Comparison of ENCODE assay signal across 21 mouse cellular contexts in the genomic region with DNA sequence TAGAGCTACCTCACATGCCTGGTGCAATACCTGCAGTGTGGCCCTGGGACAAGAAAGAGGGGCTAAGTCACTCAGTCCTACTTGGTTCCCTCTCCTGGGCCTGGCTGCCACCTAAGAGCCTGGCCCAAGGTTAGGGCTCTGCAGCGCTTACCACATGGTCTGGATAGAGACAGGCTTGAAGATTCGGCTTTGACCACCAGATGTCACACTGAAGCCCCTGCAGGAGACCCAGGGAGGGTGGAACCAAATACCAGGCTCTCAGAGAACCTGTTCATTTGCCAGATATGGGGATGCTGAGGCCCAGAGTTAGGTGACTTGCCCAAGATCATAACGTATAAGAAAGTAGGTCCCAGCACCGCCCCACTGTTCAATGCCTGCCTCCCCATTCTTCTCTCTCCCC. TPM values are rescaled to one million over a fixed set of nuclear protein-coding genes. Genes with fewer than 3 reads are reported as not detected.
DNase-seq lines count a peak whose midpoint lies in the region; ATAC-seq and TF ChIP-seq lines count a peak whose summit lies in the region.
"Had no signal": no experiment of that assay in that cellular context is flagged by ENCODE, and none has a peak within 500 bp of the region (broad histone marks: within the 10 kb centered on the region; RNA-seq: fewer than 3 reads in every experiment).

No protein-coding gene starts in this region.

- no peak for TF ChIP-seq POLR2A in brain, embryonic 14.5 days (IDR thresholded peaks at IDR 0.05; ENCODE audit: borderline replicate concordance, extremely low read depth, insufficient read depth, insufficient read length, poor library complexity, severe bottlenecking)

- WGBS in forebrain, embryonic 11.5 days: 69% methylated on average over 4 of the region's 4 CpGs
- 72% methylated on average over 4 of the region's 4 CpGs for WGBS in forebrain, embryonic 14.5 days
- 62% methylated on average over 4 of the region's 4 CpGs for WGBS in lung, embryonic 14.5 days

- TF ChIP-seq CTCF in lung, embryonic 14.5 days (IDR thresholded peaks at IDR 0.05; ENCODE audit: low read depth): peak; percentile 19; the same call in 1 of the 2 replicates
- 0 out of 2 replicates have a peak, but pooled peaks have one; percentile 6 for TF ChIP-seq CTCF in brain, embryonic 14.5 days (IDR thresholded peaks at IDR 0.05; ENCODE audit: borderline replicate concordance, extremely low read depth, insufficient read depth, insufficient read length)

- no peaks in the 10 kb centered on the region for H3K9me3 ChIP-seq in forebrain, embryonic 11.5 days (ENCODE audit: control insufficient read depth, low read length)
- no peaks in the 10 kb centered on the region for H3K9me3 ChIP-seq in forebrain, embryonic 14.5 days (replicated peaks; ENCODE audit: control insufficient read depth, low read length)
- H3K9me3 ChIP-seq in lung, embryonic 14.5 days (ENCODE audit: low read depth, low read length): no peaks in the 10 kb centered on the region
- H3K9me3 ChIP-seq: embryonic facial prominence, embryonic 15.5 days; heart, embryonic 15.5 days; hindbrain, embryonic 12.5 days; stomach, embryonic 15.5 days had no signal

- peaks cover 4% of the 10 kb centered on the region; the same call in 1 of the 2 replicates for H3K4me1 ChIP-seq in forebrain, embryonic 11.5 days (replicated peaks; ENCODE audit: control insufficient read depth, insufficient read depth, low read length)
- H3K4me1 ChIP-seq in forebrain, embryonic 14.5 days (ENCODE audit: control insufficient read depth, insufficient read depth, low read length): peaks cover 4% of the 10 kb centered on the region; the same call in 1 of the 2 replicates
- no peaks in the 10 kb centered on the region; the same call in 1 of the 2 replicates for H3K4me1 ChIP-seq in lung, embryonic 14.5 days (ENCODE audit: insufficient read depth)

- H3K4me3 ChIP-seq in forebrain, embryonic 11.5 days (ENCODE audit: low read depth, low read length): no peak overlapping the region
- H3K4me3 ChIP-seq in forebrain, embryonic 14.5 days (ENCODE audit: low read depth, low read length): no peak overlapping the region
- H3K4me3 ChIP-seq in lung, embryonic 14.5 days (ENCODE audit: low read depth, low read length): no peak overlapping the region
- H3K4me3 ChIP-seq: embryonic facial prominence, embryonic 15.5 days; heart, embryonic 15.5 days; hindbrain, embryonic 12.5 days; stomach, embryonic 15.5 days had no signal

- H3K9ac ChIP-seq in forebrain, embryonic 11.5 days (ENCODE audit: low read length): no peak overlapping the region
- H3K9ac ChIP-seq in forebrain, embryonic 14.5 days (ENCODE audit: low read length): no peak overlapping the region
- H3K9ac ChIP-seq in lung, embryonic 14.5 days: no peak overlapping the region
- H3K9ac ChIP-seq: embryonic facial prominence, embryonic 15.5 days; heart, embryonic 15.5 days; hindbrain, embryonic 12.5 days; stomach, embryonic 15.5 days had no signal

- no peak overlapping the region for H3K27ac ChIP-seq in forebrain, embryonic 11.5 days (ENCODE audit: low read depth, low read length)
- no peak overlapping the region for H3K27ac ChIP-seq in forebrain, embryonic 14.5 days (ENCODE audit: low read depth, low read length)
- H3K27ac ChIP-seq in lung, embryonic 14.5 days (ENCODE audit: low read depth): no peak overlapping the region
- H3K27ac ChIP-seq: embryonic facial prominence, embryonic 15.5 days; heart, embryonic 15.5 days; hindbrain, embryonic 12.5 days; stomach, embryonic 15.5 days had no signal

- peak; percentile 46 for DNase-seq in forebrain, embryonic 11.5 days (ENCODE audit: low spot score)
- no peak for DNase-seq in forebrain, embryonic 14.5 days (ENCODE audit: low spot score)
- DNase-seq in lung, embryonic 14.5 days: peak; percentile 31
- no peak for DNase-seq in lung, postnatal 36 days
- DNase-seq in B cell, adult 2 months: peak; percentile 24 to 31
- no peak for DNase-seq in brain, embryonic 14.5 days (ENCODE audit: low read depth)
- no peak for DNase-seq in embryo, embryonic 10.5 days (ENCODE audit: low spot score)
- no peak for DNase-seq in urinary bladder, postnatal 10 days (ENCODE audit: low spot score)
- DNase-seq: adrenal gland, adult 2 months; gastrocnemius, postnatal 25 days; kidney, adult 18-20 months; right cerebral cortex, postnatal 4 days had no signal

- no peak for ATAC-seq in forebrain, embryonic 11.5 days (replicated peaks; ENCODE audit: low FRiP score)
- ATAC-seq in forebrain, embryonic 14.5 days: no peak
- ATAC-seq in lung, embryonic 14.5 days (ENCODE audit: insufficient read depth): no peak
- ATAC-seq: forebrain, embryonic 16.5 days; Patski had no signal

- H3K4me2 ChIP-seq in forebrain, embryonic 11.5 days (ENCODE audit: low read depth, low read length, severe bottlenecking): no peak overlapping the region
- H3K4me2 ChIP-seq in forebrain, embryonic 14.5 days (ENCODE audit: low read length): no peak overlapping the region
- no peak overlapping the region for H3K4me2 ChIP-seq in lung, embryonic 14.5 days
- H3K4me2 ChIP-seq: embryonic facial prominence, embryonic 15.5 days; heart, embryonic 15.5 days; hindbrain, embryonic 12.5 days; midbrain, embryonic 11.5 days; stomach, embryonic 15.5 days had no signal

- H3K27me3 ChIP-seq in forebrain, embryonic 11.5 days (ENCODE audit: control insufficient read depth, insufficient read depth, low read length): peaks cover 4% of the 10 kb centered on the region; the same call in 1 of the 2 replicates
- H3K27me3 ChIP-seq in forebrain, embryonic 14.5 days (replicated peaks; ENCODE audit: control insufficient read depth, insufficient read depth, low read length): peaks cover 13% of the 10 kb centered on the region; the same call in 1 of the 2 replicates
- H3K27me3 ChIP-seq in lung, embryonic 14.5 days (ENCODE audit: insufficient read depth, low read length): no peaks in the 10 kb centered on the region
- H3K27me3 ChIP-seq: Patski; stomach, embryonic 15.5 days had no signal

- H3K36me3 ChIP-seq in forebrain, embryonic 11.5 days (ENCODE audit: control insufficient read depth, insufficient read depth, low read length): no peaks in the 10 kb centered on the region
- peaks cover 3% of the 10 kb centered on the region; the same call in 1 of the 2 replicates for H3K36me3 ChIP-seq in forebrain, embryonic 14.5 days (ENCODE audit: control insufficient read depth, insufficient read depth, low read length)
- H3K36me3 ChIP-seq in lung, embryonic 14.5 days (ENCODE audit: insufficient read depth): no peaks in the 10 kb centered on the region
- H3K36me3 ChIP-seq: heart, embryonic 15.5 days had no signal

RNA-seq across cellular contexts. Expression of a gene that starts 3.0 kb away (rescaled TPM):
- 3.3 and 4.2 TPM in 2 replicates for polyA plus RNA-seq in forebrain, embryonic 11.5 days (2014; fragmentation: Nextera tagmentation; extraction: Ambion mirVana)
- 4.0 and 4.3 TPM in 2 replicates for polyA plus RNA-seq in forebrain, embryonic 14.5 days (2014; fragmentation: Nextera tagmentation; extraction: Ambion mirVana)
- polyA plus RNA-seq in lung, embryonic 14.5 days (2014; fragmentation: Nextera tagmentation; extraction: Ambion mirVana): 10.6 and 11.1 TPM in 2 replicates
- 50.4 and 57.5 TPM in 2 replicates for polyA plus RNA-seq in brain, embryonic 14.5 days (2012; rRNA removed)

RNA-seq across cellular contexts. Expression of a gene that starts 17.0 kb away (rescaled TPM):
- 9.5 and 12.1 TPM in 2 replicates for polyA plus RNA-seq in forebrain, embryonic 11.5 days (2014; fragmentation: Nextera tagmentation; extraction: Ambion mirVana)
- 16.3 and 23.9 TPM in 2 replicates for polyA plus RNA-seq in forebrain, embryonic 14.5 days (2014; fragmentation: Nextera tagmentation; extraction: Ambion mirVana)
- 2.4 and 2.8 TPM in 2 replicates for polyA plus RNA-seq in lung, embryonic 14.5 days (2014; fragmentation: Nextera tagmentation; extraction: Ambion mirVana)
- polyA plus RNA-seq in brain, embryonic 14.5 days (2012; rRNA removed): 53.4 and 54.2 TPM in 2 replicates

RNA-seq across cellular contexts. Expression of a gene that starts 34.3 kb away (rescaled TPM):
- polyA plus RNA-seq in forebrain, embryonic 11.5 days (2014; fragmentation: Nextera tagmentation; extraction: Ambion mirVana): 8.0 and 8.8 TPM in 2 replicates
- 17.6 and 19.0 TPM in 2 replicates for polyA plus RNA-seq in forebrain, embryonic 14.5 days (2014; fragmentation: Nextera tagmentation; extraction: Ambion mirVana)
- 22.6 and 22.8 TPM in 2 replicates for polyA plus RNA-seq in lung, embryonic 14.5 days (2014; fragmentation: Nextera tagmentation; extraction: Ambion mirVana)
- polyA plus RNA-seq in brain, embryonic 14.5 days (2012; rRNA removed): 23.6 and 36.5 TPM in 2 replicates

RNA-seq across cellular contexts. Expression of a gene that starts 40.1 kb away (rescaled TPM):
- 18.1 and 19.7 TPM in 2 replicates for polyA plus RNA-seq in forebrain, embryonic 11.5 days (2014; fragmentation: Nextera tagmentation; extraction: Ambion mirVana)
- polyA plus RNA-seq in forebrain, embryonic 14.5 days (2014; fragmentation: Nextera tagmentation; extraction: Ambion mirVana): 17.1 and 21.0 TPM in 2 replicates
- polyA plus RNA-seq in lung, embryonic 14.5 days (2014; fragmentation: Nextera tagmentation; extraction: Ambion mirVana): 19.4 and 23.0 TPM in 2 replicates
- polyA plus RNA-seq in brain, embryonic 14.5 days (2012; rRNA removed): 114 and 119 TPM in 2 replicates

RNA-seq across cellular contexts. Expression of a gene that starts 51.8 kb away (rescaled TPM):
- polyA plus RNA-seq in forebrain, embryonic 11.5 days (2014; fragmentation: Nextera tagmentation; extraction: Ambion mirVana): not detected in 2 replicates
- polyA plus RNA-seq in forebrain, embryonic 14.5 days (2014; fragmentation: Nextera tagmentation; extraction: Ambion mirVana): not detected in 2 replicates
- not detected in 2 replicates for polyA plus RNA-seq in lung, embryonic 14.5 days (2014; fragmentation: Nextera tagmentation; extraction: Ambion mirVana)
- not detected in 2 replicates for polyA plus RNA-seq in brain, embryonic 14.5 days (2012; rRNA removed)
- polyA plus RNA-seq: adrenal gland, adult 2 months; embryonic facial prominence, embryonic 15.5 days; forebrain, embryonic 16.5 days; heart, embryonic 15.5 days; hindbrain, embryonic 12.5 days; liver, adult 2 months; lung, embryonic 16.5 days; midbrain, embryonic 11.5 days; stomach, embryonic 15.5 days had no signal

Comparison
In these comparisons a context has a peak if more than half of its experiments do, and no peak if none do; other contexts are left out.
1. DNase-seq: peak in forebrain, embryonic 11.5 days (single experiment), lung, embryonic 14.5 days (single experiment) and B cell, adult 2 months (2 of 2); none in forebrain, embryonic 14.5 days (single experiment), lung, postnatal 36 days (single experiment), brain, embryonic 14.5 days (single experiment), embryo, embryonic 10.5 days (single experiment) and urinary bladder, postnatal 10 days (single experiment).